Mouse (Mus musculus): ENCODE measurements at regions not wholly inside any gene's neighbourhood (a gene's known extent, or its start where the extent isn't known, plus 50 kb on each side); places are given as distances from the start of the nearest gene placed in this dataset.

GRCm38 (mm10) chr2:71607087-71607502 is 60.5 kb upstream of the Dlx2 start:
- TF ChIP-seq CTCF (IDR thresholded peaks at IDR 0.05; ENCODE audit: low read depth) (no peak), EP300 (IDR thresholded peaks at IDR 0.05; ENCODE audit: low read depth) (no peak)

All from liver, postnatal 0 days (tissue).